Mouse (Mus musculus) megakaryocyte, embryonic 14.5 days (primary cell): ENCODE results near the gene Ropn1.

Experiments
- FLI1 ChIP-seq: IDR thresholded peaks from 2 replicates; pipeline ENCODE4 v1.6.1; 2012; ENCODE audit warnings: low read length, inconsistent platforms, mixed read lengths
- GATA1 ChIP-seq: IDR thresholded peaks from 3 replicates; pipeline ENCODE4 v1.6.1; 2012; ENCODE audit warnings: mixed read lengths, low read length, inconsistent platforms, borderline replicate concordance

DNA sequence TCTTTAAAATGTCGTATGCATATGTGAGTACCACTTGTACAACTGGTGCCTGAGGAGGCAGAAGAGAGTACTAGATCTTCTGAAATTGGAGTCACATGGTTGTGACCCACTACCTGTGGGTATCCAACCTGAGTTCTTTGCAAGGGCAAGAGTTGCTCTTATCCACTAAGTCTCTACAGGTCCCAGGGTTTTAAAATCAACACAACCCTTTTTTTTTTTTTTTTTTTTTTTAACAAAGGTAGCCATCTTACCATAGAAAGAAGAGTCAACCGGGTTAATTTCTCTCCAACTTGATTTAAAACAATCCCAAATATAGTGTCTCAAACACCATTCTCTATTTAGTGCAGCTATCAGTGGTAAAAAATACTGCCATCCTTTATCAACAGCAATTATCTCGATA lies 40.2 kb downstream of the Ropn1 start:
- TF ChIP-seq GATA1 (no peak), FLI1 (no peak)
